Mouse (Mus musculus): ENCODE measurements at regions not wholly inside any gene's neighbourhood (a gene's known extent, or its start where the extent isn't known, plus 50 kb on each side); places are given as distances from the start of the nearest gene placed in this dataset.

DNA sequence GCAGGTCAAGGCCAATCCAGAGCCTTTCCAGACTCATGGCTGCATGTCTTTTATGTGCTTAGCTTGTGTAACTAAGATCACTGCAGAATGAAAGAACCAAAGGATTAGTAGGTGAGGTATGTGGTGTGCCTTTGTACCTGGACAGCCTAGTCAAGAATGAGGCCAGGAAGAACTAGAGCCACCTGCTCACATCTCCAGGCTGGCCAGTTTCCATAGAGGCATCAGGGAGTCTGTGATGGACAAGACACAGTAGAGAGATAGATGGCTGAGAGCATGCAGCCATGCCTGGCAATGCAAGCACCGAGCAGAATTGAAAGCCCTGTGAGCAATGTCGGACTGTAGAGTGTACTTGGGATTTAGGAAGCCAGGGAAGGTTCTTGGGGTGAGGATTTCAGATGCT lies 186.5 kb downstream of the Icos start:
- TF ChIP-seq CTCF (IDR thresholded peaks at IDR 0.05) (no peak), EP300 (IDR thresholded peaks at IDR 0.05) (no peak)

All from lung, postnatal 0 days (tissue).